Mouse (Mus musculus) spleen, adult 18-20 months (tissue): ENCODE measurements around the gene Eif5a.

Experiments
- DNase-seq, 2 experiments: peaks; one replicate each; pipeline ENCODE4 v3.0.0; 2022; ENCODE audit warnings: mixed read lengths in 2 of 2

Gene Eif5a

GRCm38 (mm10) chr11:69870289-69871069 lies 51.3 kb downstream of the Eif5a start:
- DNase-seq = no peak

GRCm38 (mm10) chr11:69867335-69867734 lies 54.4 kb downstream of the Eif5a start:
- no peak for DNase-seq
